Mouse (Mus musculus) C2C12 (cell line): ENCODE data around the gene Hoxc6.
A peak's percentile ranks its signal among the peaks of the same experiment; 100 is the strongest.

Experiments
- CTCF ChIP-seq: IDR thresholded peaks from one replicate; pipeline ENCODE4 v1.5.1; 2011; ENCODE audit not compliant: control insufficient read depth, insufficient read depth, insufficient read length
- MAX ChIP-seq: IDR thresholded peaks from one replicate; pipeline ENCODE4 v1.6.1; 2011; ENCODE audit warnings: mild to moderate bottlenecking, control low read depth
- MYOG ChIP-seq: IDR thresholded peaks from one replicate; pipeline ENCODE4 v1.6.1; 2011; ENCODE audit not compliant: control insufficient read depth, insufficient read length; ENCODE audit errors: extremely low read depth

GRCm38 (mm10) chr15:103013238-103013984, 15.4 kb downstream of the Hoxc6 start:
- TF ChIP-seq CTCF (peak; percentile 61), MYOG (no peak), MAX (no peak)
